Mouse (Mus musculus): Measurements from ENCODE around the gene Klhl7. TPM values are rescaled to one million over a fixed set of nuclear protein-coding genes. Genes with fewer than 3 reads are reported as not detected.

Klhl7 gene
- total and polyA plus RNA-seq, 2 experiments from 2014 or later = 47.1 to 55.3 TPM

- ATAC-seq (ENCODE audit: insufficient read depth, low read depth) = no peak
- TF ChIP-seq EP300 (IDR thresholded peaks at IDR 0.05; ENCODE audit: low read depth) = no peak
- TF ChIP-seq CTCF (IDR thresholded peaks at IDR 0.05; ENCODE audit: low read depth) = no peak
- 69% methylated on average over 4 of the region's 4 CpGs for WGBS
Measured at GRCm38 (mm10) chr5:24084835-24085234, 15.6 kb upstream of the Klhl7 start.

DNA sequence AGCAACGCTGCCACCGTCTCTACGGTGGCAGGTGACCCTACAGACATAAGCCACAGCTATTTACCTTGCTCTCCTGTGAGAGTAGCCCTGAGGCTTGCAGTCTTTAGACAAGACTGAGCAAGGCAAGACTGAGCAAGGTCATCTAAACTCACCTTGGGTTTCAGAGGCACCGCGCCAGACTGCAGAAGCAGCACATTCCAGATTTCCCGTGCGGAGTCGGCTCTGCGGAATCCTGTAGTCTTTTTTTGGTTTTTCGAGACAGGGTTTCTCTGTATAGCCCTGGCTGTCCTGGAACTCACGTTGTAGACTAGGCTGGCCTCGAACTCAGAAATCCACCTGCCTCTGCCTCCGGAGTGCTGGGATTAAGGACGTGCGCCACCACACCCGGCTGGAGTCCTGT, 14.2 kb upstream of the Klhl7 start:
- Histone ChIP-seq H3K4me3 (ENCODE audit: low read depth, low read length) (no peak overlapping the region), H3K4me1 (ENCODE audit: control insufficient read depth, insufficient read depth) (no peaks in the 10 kb centered on the region), H3K9me3 (replicated peaks; ENCODE audit: control insufficient read depth, low read length) (no peaks in the 10 kb centered on the region), H3K27me3 (ENCODE audit: control insufficient read depth, insufficient read depth, low read length) (no peaks in the 10 kb centered on the region), H3K9ac (replicated peaks; ENCODE audit: low read depth, low read length) (no peak overlapping the region), H3K4me2 (ENCODE audit: low read depth, low read length) (no peak overlapping the region), H3K27ac (ENCODE audit: low read depth) (no peak overlapping the region), H3K36me3 (replicated peaks; ENCODE audit: control insufficient read depth, insufficient read depth, low read length) (no peaks in the 10 kb centered on the region)
- TF ChIP-seq EP300 (IDR thresholded peaks at IDR 0.05; ENCODE audit: low read depth) (no peak), CTCF (IDR thresholded peaks at IDR 0.05; ENCODE audit: low read depth) (no peak)
- WGBS = 74% methylated on average over 16 of the region's 16 CpGs
- no peak for ATAC-seq (ENCODE audit: insufficient read depth, low read depth)
- no peak for DNase-seq (ENCODE audit: low spot score)

More at GRCm38 (mm10) chr5:24084835-24085234, 15.6 kb upstream of the Klhl7 start:
- no peaks in the 10 kb centered on the region for H3K4me1 ChIP-seq (ENCODE audit: control insufficient read depth, insufficient read depth)
- H3K4me2 ChIP-seq (ENCODE audit: low read depth, low read length) = no peak overlapping the region
- H3K9ac ChIP-seq (replicated peaks; ENCODE audit: low read depth, low read length) = no peak overlapping the region
- H3K4me3 ChIP-seq (ENCODE audit: low read depth, low read length) = no peak overlapping the region
- no peak for DNase-seq (ENCODE audit: low spot score)
- H3K27me3 ChIP-seq (ENCODE audit: control insufficient read depth, insufficient read depth, low read length) = no peaks in the 10 kb centered on the region
- H3K9me3 ChIP-seq (replicated peaks; ENCODE audit: control insufficient read depth, low read length) = no peaks in the 10 kb centered on the region
- no peaks in the 10 kb centered on the region for H3K36me3 ChIP-seq (replicated peaks; ENCODE audit: control insufficient read depth, insufficient read depth, low read length)
- H3K27ac ChIP-seq (ENCODE audit: low read depth) = no peak overlapping the region

- Histone ChIP-seq H3K4me3 (ENCODE audit: low read depth, low read length) (no peak overlapping the region), H3K27me3 (ENCODE audit: control insufficient read depth, insufficient read depth, low read length) (no peaks in the 10 kb centered on the region), H3K9me3 (replicated peaks; ENCODE audit: control insufficient read depth, low read length) (no peaks in the 10 kb centered on the region), H3K4me1 (ENCODE audit: control insufficient read depth, insufficient read depth) (no peaks in the 10 kb centered on the region), H3K9ac (replicated peaks; ENCODE audit: low read depth, low read length) (no peak overlapping the region), H3K4me2 (ENCODE audit: low read depth, low read length) (no peak overlapping the region), H3K36me3 (replicated peaks; ENCODE audit: control insufficient read depth, insufficient read depth, low read length) (no peaks in the 10 kb centered on the region), H3K27ac (ENCODE audit: low read depth) (no peak overlapping the region)
- WGBS = 78% methylated on average over 3 of the region's 3 CpGs
- ATAC-seq (ENCODE audit: insufficient read depth, low read depth) (no peak), DNase-seq (ENCODE audit: low spot score) (no peak)
- TF ChIP-seq EP300 (IDR thresholded peaks at IDR 0.05; ENCODE audit: low read depth) (no peak), CTCF (IDR thresholded peaks at IDR 0.05; ENCODE audit: low read depth) (no peak)
Measured at GRCm38 (mm10) chr5:24086865-24087264, 13.5 kb upstream of the Klhl7 start.

DNA sequence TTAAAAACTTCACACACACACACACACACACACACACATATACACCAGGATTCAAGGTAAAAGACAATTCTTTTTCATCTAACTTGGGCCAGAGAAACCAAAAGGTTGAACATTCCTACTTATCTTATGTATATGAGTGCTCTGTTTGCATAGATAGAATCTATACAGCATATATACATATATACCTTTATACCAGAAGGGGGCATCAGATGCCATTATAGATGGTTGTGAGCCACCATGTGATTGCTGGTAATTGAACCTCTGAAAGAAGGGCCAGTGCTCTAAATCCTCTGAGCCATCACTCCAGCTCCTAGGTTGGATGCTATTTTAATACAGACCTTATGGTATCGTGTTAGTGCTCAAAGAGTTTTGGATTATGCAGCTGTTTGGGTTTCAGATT, 12.0 kb upstream of the Klhl7 start:
- 85% methylated on average over 1 of the region's 1 CpGs for WGBS
- Histone ChIP-seq H3K36me3 (replicated peaks; ENCODE audit: control insufficient read depth, insufficient read depth, low read length) (no peaks in the 10 kb centered on the region), H3K27me3 (ENCODE audit: control insufficient read depth, insufficient read depth, low read length) (no peaks in the 10 kb centered on the region), H3K27ac (ENCODE audit: low read depth) (no peak overlapping the region), H3K9me3 (replicated peaks; ENCODE audit: control insufficient read depth, low read length) (no peaks in the 10 kb centered on the region), H3K4me3 (ENCODE audit: low read depth, low read length) (no peak overlapping the region), H3K9ac (replicated peaks; ENCODE audit: low read depth, low read length) (no peak overlapping the region), H3K4me2 (ENCODE audit: low read depth, low read length) (no peak overlapping the region), H3K4me1 (ENCODE audit: control insufficient read depth, insufficient read depth) (no peaks in the 10 kb centered on the region)
- DNase-seq (ENCODE audit: low spot score) (no peak), ATAC-seq (ENCODE audit: insufficient read depth, low read depth) (no peak)
- no peak for TF ChIP-seq EP300 (IDR thresholded peaks at IDR 0.05; ENCODE audit: low read depth)
- no peak for TF ChIP-seq CTCF (IDR thresholded peaks at IDR 0.05; ENCODE audit: low read depth)

- Histone ChIP-seq H3K36me3 (replicated peaks; ENCODE audit: control insufficient read depth, insufficient read depth, low read length) (no peaks in the 10 kb centered on the region), H3K4me3 (ENCODE audit: low read depth, low read length) (no peak overlapping the region), H3K4me1 (ENCODE audit: control insufficient read depth, insufficient read depth) (no peaks in the 10 kb centered on the region), H3K27ac (ENCODE audit: low read depth) (no peak overlapping the region), H3K4me2 (ENCODE audit: low read depth, low read length) (no peak overlapping the region), H3K9ac (replicated peaks; ENCODE audit: low read depth, low read length) (no peak overlapping the region), H3K9me3 (replicated peaks; ENCODE audit: control insufficient read depth, low read length) (no peaks in the 10 kb centered on the region), H3K27me3 (ENCODE audit: control insufficient read depth, insufficient read depth, low read length) (no peaks in the 10 kb centered on the region)
- no peak for ATAC-seq (ENCODE audit: insufficient read depth, low read depth)
- 63% methylated on average over 3 of the region's 3 CpGs for WGBS
- no peak for DNase-seq (ENCODE audit: low spot score)
- TF ChIP-seq EP300 (IDR thresholded peaks at IDR 0.05; ENCODE audit: low read depth) (no peak), CTCF (IDR thresholded peaks at IDR 0.05; ENCODE audit: low read depth) (no peak)
Measured at GRCm38 (mm10) chr5:24092496-24092895, 7.9 kb upstream of the Klhl7 start.

GRCm38 (mm10) chr5:24095393-24095792, 5.0 kb upstream of the Klhl7 start:
- WGBS = 76% methylated on average over 6 of the region's 6 CpGs
- H3K4me3 ChIP-seq (ENCODE audit: low read depth, low read length) = no peak overlapping the region
- no peaks in the 10 kb centered on the region for H3K36me3 ChIP-seq (replicated peaks; ENCODE audit: control insufficient read depth, insufficient read depth, low read length)
- H3K9me3 ChIP-seq (replicated peaks; ENCODE audit: control insufficient read depth, low read length) = no peaks in the 10 kb centered on the region
- no peak for ATAC-seq (ENCODE audit: insufficient read depth, low read depth)
- no peak for DNase-seq (ENCODE audit: low spot score)
- TF ChIP-seq EP300 (IDR thresholded peaks at IDR 0.05; ENCODE audit: low read depth) (no peak), CTCF (IDR thresholded peaks at IDR 0.05; ENCODE audit: low read depth) (no peak)
- no peak overlapping the region for H3K4me2 ChIP-seq (ENCODE audit: low read depth, low read length)
- no peak overlapping the region for H3K9ac ChIP-seq (replicated peaks; ENCODE audit: low read depth, low read length)
- no peaks in the 10 kb centered on the region for H3K27me3 ChIP-seq (ENCODE audit: control insufficient read depth, insufficient read depth, low read length)
- peaks cover 3% of the 10 kb centered on the region; the same call in 1 of the 2 replicates for H3K4me1 ChIP-seq (ENCODE audit: control insufficient read depth, insufficient read depth)
- no peak overlapping the region for H3K27ac ChIP-seq (ENCODE audit: low read depth)

Measured in heart, postnatal 0 days (tissue).